Mouse (Mus musculus) liver, embryonic 14.5 days (tissue): ENCODE measurements around the gene Cd28.

Source experiments
- CTCF ChIP-seq: IDR thresholded peaks from 2 replicates; pipeline ENCODE4 v1.5.1; 2016; ENCODE audit warnings: antibody characterized with exemption, low read depth, control low read depth
- EP300 ChIP-seq: IDR thresholded peaks from 2 replicates; pipeline ENCODE4 v1.6.1; 2016; ENCODE audit warnings: antibody characterized with exemption, low read depth

GRCm38 (mm10) chr1:60667873-60668616, 48.6 kb upstream of the Cd28 start:
- TF ChIP-seq EP300 = no peak
- TF ChIP-seq CTCF = no peak
